Mouse (Mus musculus) G1E-ER4 (cell line): ENCODE measurements around the gene Trmt1. TPM values are rescaled to one million over a fixed set of nuclear protein-coding genes. Genes with fewer than 3 reads are reported as not detected.
A peak's percentile ranks its signal among the peaks of the same experiment; 100 is the strongest.

Experiments used
- GATA1 ChIP-seq: IDR thresholded peaks from one replicate; pipeline ENCODE4 v1.8.0; 2012; ENCODE audit warnings: low read length, inconsistent platforms
- polyA plus RNA-seq: library from polyadenylated mRNA; stranded (reverse); fragments of >175 nt; gene quantifications from 2 replicates; pipeline ENCODE4 v1.2.3, GENCODE M21; 2012

Gene Trmt1
- polyA plus RNA-seq, 1 experiment: 272 TPM

- TF ChIP-seq GATA1: peak; percentile 92
Measured at GRCm38 (mm10) chr8:84730541-84731370, 44.6 kb downstream of the Trmt1 start.

DNA sequence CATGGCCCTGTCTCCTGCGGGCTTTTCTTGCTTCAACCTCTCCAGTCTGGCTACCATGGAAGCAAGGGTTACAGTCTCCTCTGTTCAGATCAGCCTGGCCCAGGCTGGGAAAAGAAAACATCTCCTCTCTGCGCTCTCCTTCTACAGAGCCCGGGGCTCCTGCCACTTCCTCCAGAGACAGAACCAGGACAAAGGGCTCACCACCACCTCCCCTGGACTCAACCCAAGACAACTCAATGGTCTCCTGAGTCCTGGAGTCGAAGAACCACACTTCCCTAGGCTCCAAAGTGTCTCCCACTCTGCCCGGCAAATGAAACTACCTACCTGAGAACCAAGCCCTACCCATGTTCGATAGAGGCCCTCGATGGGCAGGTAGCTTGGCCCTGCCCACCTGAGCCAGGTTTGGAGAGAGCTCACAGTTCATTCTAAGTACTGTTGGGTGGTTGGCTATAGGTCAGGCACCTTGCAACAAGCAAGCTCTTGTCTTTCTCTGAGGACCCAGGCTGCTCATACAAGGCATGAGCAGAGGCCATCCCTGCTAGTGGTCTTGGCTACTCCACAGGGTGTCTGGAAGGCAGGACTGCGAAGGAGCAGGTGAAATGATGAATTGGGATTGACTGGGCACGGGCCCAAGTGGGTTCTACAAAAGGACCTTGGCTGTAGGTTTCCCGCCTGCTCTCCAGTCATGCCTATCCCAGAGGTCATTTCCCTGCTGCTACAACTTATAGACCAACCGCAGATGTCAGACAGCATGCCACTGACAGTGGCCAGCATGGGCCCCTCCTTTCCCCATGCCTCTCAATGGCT is 45.5 kb downstream of the Trmt1 start:
- no peak for TF ChIP-seq GATA1

- no peak for TF ChIP-seq GATA1
Measured at GRCm38 (mm10) chr8:84732545-84732944, 46.4 kb downstream of the Trmt1 start.

GRCm38 (mm10) chr8:84732996-84733395 is 46.9 kb downstream of the Trmt1 start:
- no peak for TF ChIP-seq GATA1

DNA sequence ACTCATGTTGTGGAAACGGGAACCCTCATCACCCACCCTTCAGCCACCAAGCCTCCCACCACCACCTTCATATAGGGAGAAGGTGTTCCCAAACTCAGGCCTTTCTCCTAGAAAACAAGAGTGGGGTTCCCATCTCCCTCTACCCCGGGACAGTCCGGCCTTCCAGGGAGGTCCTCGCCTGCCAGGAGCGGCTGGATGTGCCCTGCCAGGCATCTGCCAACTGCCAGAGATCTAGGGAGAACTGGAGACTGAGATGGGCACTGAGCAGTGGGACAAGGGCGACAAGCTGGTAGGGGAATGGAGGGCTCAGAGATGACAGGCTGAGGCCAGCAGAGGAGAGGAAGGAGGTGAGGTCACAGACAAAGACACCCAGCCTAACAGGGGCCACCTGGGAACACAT is 47.9 kb downstream of the Trmt1 start:
- no peak for TF ChIP-seq GATA1

DNA sequence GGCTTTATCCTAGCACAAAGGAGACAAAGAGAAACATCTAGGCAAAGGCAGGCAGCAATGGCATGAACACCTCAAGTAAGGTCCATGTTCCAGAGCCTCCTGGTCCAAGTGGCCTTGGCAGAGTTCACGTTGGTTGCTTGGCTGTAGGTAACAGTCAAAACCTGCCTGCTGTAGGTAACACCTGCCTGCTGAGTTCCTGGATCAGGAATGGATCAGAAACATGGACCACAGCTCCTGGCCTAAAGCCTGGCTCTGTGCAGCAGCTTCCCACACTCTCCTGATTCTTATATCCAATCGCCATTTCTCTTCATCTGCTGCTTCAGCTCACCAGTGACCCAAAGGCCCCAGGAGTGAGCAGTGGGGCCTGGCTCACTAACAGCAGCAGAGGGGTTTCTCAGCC is 48.6 kb downstream of the Trmt1 start:
- TF ChIP-seq GATA1: no peak

DNA sequence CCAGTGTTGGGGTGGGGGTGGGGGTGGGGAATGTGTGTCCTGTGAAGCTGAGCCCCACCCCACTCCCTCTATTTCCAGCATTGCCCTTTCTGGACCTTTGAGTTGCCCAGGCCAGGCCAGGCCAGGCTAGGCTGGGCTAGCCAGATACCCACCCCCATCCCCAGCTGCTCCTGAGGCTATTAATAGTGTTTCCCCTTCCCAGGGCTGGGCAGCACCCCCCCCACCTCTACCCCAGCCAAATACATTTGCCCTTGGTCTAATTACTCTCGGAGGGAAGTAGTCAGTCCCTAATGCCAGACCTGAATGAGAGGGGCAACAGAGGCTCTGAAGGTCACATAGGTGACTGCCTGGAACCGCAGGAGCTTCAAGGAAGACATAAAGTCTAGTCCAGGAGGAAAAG is 49.5 kb downstream of the Trmt1 start:
- no peak for TF ChIP-seq GATA1

GRCm38 (mm10) chr8:84736521-84736920 is 50.4 kb downstream of the Trmt1 start:
- TF ChIP-seq GATA1: no peak

DNA sequence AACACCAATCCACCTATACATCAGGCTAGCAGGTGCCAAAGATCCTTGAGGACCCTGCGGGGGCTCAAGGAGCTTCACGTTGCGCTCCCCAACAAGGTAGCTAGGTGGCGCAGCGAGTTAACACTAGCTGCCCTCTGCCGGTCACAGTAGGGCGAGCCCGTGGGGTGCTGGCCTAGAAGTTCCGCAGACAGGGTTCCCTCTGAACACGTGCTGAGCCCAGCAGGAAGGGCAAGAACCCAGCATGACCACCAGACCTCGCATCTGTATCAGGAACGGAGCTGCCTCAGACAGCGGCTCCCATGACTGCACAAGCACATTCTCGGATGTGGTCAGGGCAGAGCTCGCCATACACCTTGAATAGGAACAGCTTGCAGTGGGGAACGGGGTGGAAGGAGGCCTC is 51.5 kb downstream of the Trmt1 start:
- no peak for TF ChIP-seq GATA1

DNA sequence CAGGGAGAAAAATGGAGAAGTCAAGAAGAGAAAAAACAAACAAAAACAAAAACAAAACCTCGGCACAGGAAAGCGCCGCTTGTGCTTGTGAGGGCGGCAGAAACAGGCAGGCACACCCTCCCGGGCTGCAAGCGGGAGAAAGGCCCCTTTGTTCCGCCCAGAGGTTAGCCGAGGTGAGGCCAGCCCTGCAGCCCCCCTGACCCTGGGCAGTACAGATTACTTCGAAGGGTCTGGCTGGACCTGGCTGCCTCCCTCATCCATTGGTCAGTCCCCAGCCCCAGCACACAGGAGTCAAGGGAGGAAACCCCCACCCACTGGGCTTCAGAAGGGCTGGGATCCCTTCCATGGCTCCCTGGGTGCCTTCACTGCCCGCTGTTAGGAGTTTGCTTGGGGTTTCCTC is 52.2 kb downstream of the Trmt1 start:
- no peak for TF ChIP-seq GATA1

DNA sequence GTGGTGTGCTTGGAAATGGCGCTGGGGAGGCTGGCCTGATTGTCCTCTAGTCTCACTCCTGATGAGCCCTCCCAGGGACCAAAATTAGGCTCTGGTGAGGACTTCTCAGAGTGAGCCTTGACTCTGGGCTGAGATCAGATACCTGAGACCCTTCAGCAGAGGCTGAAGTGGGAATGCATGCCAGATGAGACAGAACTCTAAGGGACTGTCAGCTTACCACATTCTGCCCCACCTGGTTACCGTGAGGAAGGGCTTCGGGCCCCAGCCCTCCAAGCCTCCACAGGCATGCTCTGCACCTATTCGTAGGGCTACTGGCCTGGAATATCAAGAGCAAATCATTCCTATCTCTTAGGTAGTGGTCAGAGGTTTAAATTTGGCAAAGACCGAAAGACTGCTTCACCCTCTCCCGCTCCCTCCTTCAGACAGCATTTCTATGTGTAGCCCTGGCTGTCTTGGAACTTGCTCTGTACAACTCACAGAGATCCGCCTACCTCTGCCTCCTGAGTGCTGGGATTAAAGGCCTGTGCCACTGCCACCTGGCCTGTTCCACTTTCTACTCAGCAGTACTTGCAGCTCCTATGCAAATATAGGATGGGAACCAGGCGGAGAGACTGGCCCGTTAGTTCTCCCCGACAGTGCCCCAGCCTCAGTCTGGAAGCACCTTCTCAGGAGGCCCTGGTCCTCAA is 52.8 kb downstream of the Trmt1 start:
- no peak for TF ChIP-seq GATA1

- TF ChIP-seq GATA1: no peak
Measured at GRCm38 (mm10) chr8:84739401-84739742, 53.3 kb downstream of the Trmt1 start.

DNA sequence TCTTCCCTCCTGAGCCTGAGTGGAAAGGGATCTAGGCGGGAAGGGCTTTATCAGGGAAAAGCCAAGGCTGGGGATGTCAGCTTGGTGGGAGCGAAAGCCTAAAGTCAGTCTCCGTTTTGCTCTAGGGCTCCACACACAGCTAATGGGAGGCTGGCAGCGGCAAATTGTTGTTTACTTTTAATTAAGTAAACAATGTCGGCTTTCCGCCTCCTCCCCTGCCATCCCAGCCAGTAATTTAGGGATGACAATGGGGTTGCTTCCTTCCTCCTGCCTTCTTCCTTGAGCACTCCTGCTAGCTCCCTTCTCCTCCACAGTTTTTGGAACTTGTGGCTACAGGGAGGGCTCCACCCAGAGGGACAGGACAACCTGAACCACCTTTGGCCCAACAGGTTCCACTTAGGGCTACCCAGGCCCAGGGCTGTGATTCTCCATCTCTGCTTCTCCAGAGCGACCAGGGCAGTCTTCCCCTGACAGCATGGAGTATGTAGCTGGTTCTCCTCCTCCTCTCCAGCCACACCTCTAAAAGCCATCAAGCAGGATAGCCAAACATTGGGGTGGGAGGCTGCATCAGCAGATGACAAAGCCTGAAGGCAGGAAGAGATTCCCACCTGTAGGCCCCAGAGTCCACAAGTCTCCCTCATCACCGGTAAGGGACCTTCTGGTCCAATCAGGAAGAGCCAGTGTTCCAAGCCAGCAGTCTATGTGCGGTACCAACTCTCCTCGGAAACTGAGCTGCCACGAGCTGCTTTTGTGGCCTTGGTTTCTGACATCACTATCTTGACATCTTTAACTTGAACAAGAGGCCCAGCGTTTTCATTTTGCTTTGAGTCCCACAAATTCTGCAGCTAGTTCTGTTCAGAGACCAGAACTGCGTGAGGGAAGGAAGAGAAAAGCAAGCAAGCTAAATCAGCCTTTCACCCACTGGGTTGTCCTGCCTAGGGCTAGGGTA is 55.1 kb downstream of the Trmt1 start:
- no peak for TF ChIP-seq GATA1

- TF ChIP-seq GATA1: no peak
Measured at GRCm38 (mm10) chr8:84742171-84743053, 56.3 kb downstream of the Trmt1 start.
